Mouse (Mus musculus) thymus, postnatal 25 days (tissue): ENCODE measurements around the gene Ebf1.

Experiments used
- DNase-seq: peaks from one replicate; pipeline ENCODE4 v3.0.0; 2022

Ebf1 gene

GRCm38 (mm10) chr11:44619887-44620693, 3.0 kb downstream of the Ebf1 start:
- DNase-seq = no peak

- DNase-seq = no peak
Observed at GRCm38 (mm10) chr11:44620694-44621446, 3.8 kb downstream of the Ebf1 start.

- DNase-seq = no peak
Observed at GRCm38 (mm10) chr11:44621615-44622014, 4.5 kb downstream of the Ebf1 start.

GRCm38 (mm10) chr11:44622023-44622731, 5.1 kb downstream of the Ebf1 start:
- no peak for DNase-seq

GRCm38 (mm10) chr11:44624564-44624963, 7.4 kb downstream of the Ebf1 start:
- DNase-seq = no peak

- no peak for DNase-seq
Observed at GRCm38 (mm10) chr11:44626065-44626464, 8.9 kb downstream of the Ebf1 start.

- no peak for DNase-seq
Observed at GRCm38 (mm10) chr11:44628412-44628811, 11.3 kb downstream of the Ebf1 start.

GRCm38 (mm10) chr11:44632064-44632968, 15.2 kb downstream of the Ebf1 start:
- no peak for DNase-seq

GRCm38 (mm10) chr11:44633001-44633693, 16.0 kb downstream of the Ebf1 start:
- DNase-seq = no peak

GRCm38 (mm10) chr11:44634552-44635193, 17.6 kb downstream of the Ebf1 start:
- DNase-seq = no peak

- DNase-seq = no peak
Observed at GRCm38 (mm10) chr11:44636241-44636640, 19.1 kb downstream of the Ebf1 start.

GRCm38 (mm10) chr11:44638193-44638754, 21.2 kb downstream of the Ebf1 start:
- no peak for DNase-seq

- DNase-seq = no peak
Observed at GRCm38 (mm10) chr11:44641496-44641895, 24.4 kb downstream of the Ebf1 start.

- DNase-seq = no peak
Observed at GRCm38 (mm10) chr11:44654340-44655019, 37.4 kb downstream of the Ebf1 start.

GRCm38 (mm10) chr11:44655468-44655867, 38.4 kb downstream of the Ebf1 start:
- DNase-seq = no peak

- no peak for DNase-seq
Observed at GRCm38 (mm10) chr11:44656916-44657315, 39.8 kb downstream of the Ebf1 start.

- DNase-seq = no peak
Observed at GRCm38 (mm10) chr11:44657833-44658395, 40.8 kb downstream of the Ebf1 start.

GRCm38 (mm10) chr11:44661875-44662274, 44.8 kb downstream of the Ebf1 start:
- no peak for DNase-seq

- DNase-seq = no peak
Observed at GRCm38 (mm10) chr11:44663609-44664141, 46.6 kb downstream of the Ebf1 start.
